Mouse (Mus musculus) kidney, embryonic 15.5 days (tissue): Measurements from ENCODE around the gene Prkar1a. TPM values are rescaled to one million over a fixed set of nuclear protein-coding genes. Genes with fewer than 3 reads are reported as not detected.
A peak's percentile ranks its signal among the peaks of the same experiment; 100 is the strongest.
"Not testable (repeated sequence)": the region's sequence is repeated elsewhere in the genome, so short reads cannot be mapped to it uniquely, and the experiment has no call there.

Experiments used
- ATAC-seq: fragments of 200-750 bp; cut with Nextera tagmentation; replicated peaks from 2 replicates; pipeline ENCODE4 v1.8.0; 2017; ENCODE audit warnings: moderate TSS enrichment; ENCODE audit not compliant: low FRiP score
- H3K27ac ChIP-seq: fragments of 300-500 bp; sonication (generic); 2 replicates; pipeline ENCODE4 v1.5.1; 2015; ENCODE audit warnings: mild to moderate bottlenecking, inconsistent platforms
- H3K27me3 ChIP-seq: fragments of 300-500 bp; sonication (generic); 2 replicates; pipeline ENCODE4 v1.6.1; 2015; ENCODE audit warnings: inconsistent platforms
- H3K36me3 ChIP-seq: fragments of 300-500 bp; sonication (generic); 2 replicates; pipeline ENCODE4 v1.6.1; 2015; ENCODE audit warnings: inconsistent platforms
- H3K4me1 ChIP-seq: fragments of 300-500 bp; sonication (generic); 2 replicates; pipeline ENCODE4 v1.6.1; 2015; ENCODE audit warnings: inconsistent platforms
- H3K4me2 ChIP-seq: fragments of 300-500 bp; sonication (generic); 2 replicates; pipeline ENCODE4 v1.6.1; 2015; ENCODE audit warnings: moderate library complexity, mild to moderate bottlenecking, inconsistent platforms
- H3K4me3 ChIP-seq: fragments of 300-500 bp; sonication (generic); replicated peaks from 2 replicates; pipeline ENCODE4 v1.5.1; 2015; ENCODE audit warnings: mild to moderate bottlenecking, inconsistent platforms
- H3K9ac ChIP-seq: fragments of 300-500 bp; sonication (generic); 2 replicates; pipeline ENCODE4 v1.6.1; 2015; ENCODE audit warnings: mild to moderate bottlenecking, inconsistent platforms
- H3K9me3 ChIP-seq: fragments of 300-500 bp; sonication (generic); replicated peaks from 2 replicates; pipeline ENCODE4 v1.6.1; 2016; ENCODE audit warnings: inconsistent platforms
- WGBS: fragments of 180-500 bp; shearing (Covaris S2); methylation state at CpG from one replicate; pipeline ENCODE4 v1.1.7; 2015; ENCODE audit warnings: mixed read lengths; 5-methylcytosine and 5-hydroxymethylcytosine counted together
- polyA plus RNA-seq: library from polyadenylated mRNA; unstranded; fragments of >200 nt; fragmentation: Nextera tagmentation; extraction: Ambion mirVana; gene quantifications from 2 replicates; pipeline ENCODE4 v1.2.1, GENCODE M21; 2015

The Prkar1a gene
- 354 and 359 TPM in 2 replicates for polyA plus RNA-seq

- Histone ChIP-seq H3K4me1 (peaks cover 40% of the 10 kb centered on the region), H3K27me3 (no peaks in the 10 kb centered on the region), H3K4me2 (peak within 1 kb of the TSS; percentile 91), H3K9ac (peak within 1 kb of the TSS; percentile 91), H3K9me3 (no peaks in the 10 kb centered on the region), H3K4me3 (peak within 1 kb of the TSS; percentile 80), H3K27ac (peak within 1 kb of the TSS; percentile 98), H3K36me3 (peaks cover 11% of the 10 kb centered on the region)
- no peak for ATAC-seq
- 24% methylated on average over 8 of the region's 8 CpGs for WGBS
These were observed at the start of gene Prkar1a for GRCm38 (mm10) chr11:109649206-109649605. Gene Prkar1a, plus strand, starts transcription at chr11:109649405.

- Histone ChIP-seq H3K4me3 (no peak overlapping the region), H3K9me3 (no peaks in the 10 kb centered on the region), H3K27me3 (no peaks in the 10 kb centered on the region), H3K9ac (no peak overlapping the region), H3K4me1 (peaks cover 27% of the 10 kb centered on the region), H3K4me2 (no peak overlapping the region), H3K27ac (no peak overlapping the region), H3K36me3 (peaks cover 12% of the 10 kb centered on the region; the same call in 1 of the 2 replicates)
- 87% methylated on average over 6 of the region's 6 CpGs for WGBS
- ATAC-seq = no peak
These were observed 41.6 kb upstream of the Prkar1a start for GRCm38 (mm10) chr11:109607600-109607999.

DNA sequence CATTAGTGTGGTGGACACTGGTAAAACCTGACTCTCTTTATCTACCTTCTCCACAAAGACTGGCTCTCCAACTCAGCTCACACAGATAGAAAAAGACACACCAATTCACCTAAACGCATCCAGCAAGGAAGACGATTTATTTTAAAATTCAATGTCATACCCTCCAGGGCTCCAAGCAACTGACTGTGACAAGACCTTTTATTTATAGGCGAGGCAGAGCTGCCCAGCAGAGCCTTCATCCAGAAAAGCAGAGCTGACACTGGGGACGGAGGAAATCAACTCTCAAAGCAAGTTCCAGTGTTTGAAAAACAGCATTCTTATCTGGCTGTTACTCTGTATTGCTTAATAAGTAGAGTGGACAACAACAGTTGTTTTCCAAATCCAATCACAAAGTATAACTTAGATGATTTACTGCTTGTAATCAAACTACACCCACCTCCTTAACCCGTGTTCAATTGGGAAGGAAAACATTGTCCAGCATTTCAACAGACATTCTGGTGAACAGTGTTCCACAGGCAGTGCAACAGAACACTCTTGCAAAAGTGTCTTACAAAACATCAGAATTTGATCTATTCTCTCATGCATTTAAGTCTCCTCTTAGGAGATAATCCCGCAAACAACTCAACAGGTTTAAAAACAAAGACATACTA is 40.1 kb upstream of the Prkar1a start:
- no peak overlapping the region for H3K27ac ChIP-seq
- H3K9me3 ChIP-seq = no peaks in the 10 kb centered on the region
- no peak overlapping the region; the same call in 1 of the 2 replicates for H3K4me2 ChIP-seq
- H3K36me3 ChIP-seq = no peaks in the 10 kb centered on the region
- WGBS = 31% methylated on average over 6 of the region's 6 CpGs
- ATAC-seq = no peak
- H3K4me1 ChIP-seq = peaks cover 28% of the 10 kb centered on the region
- H3K4me3 ChIP-seq = no peak overlapping the region
- H3K9ac ChIP-seq = 0 out of 2 replicates have a peak overlapping the region, but pooled peaks have one; percentile 16
- no peaks in the 10 kb centered on the region for H3K27me3 ChIP-seq

DNA sequence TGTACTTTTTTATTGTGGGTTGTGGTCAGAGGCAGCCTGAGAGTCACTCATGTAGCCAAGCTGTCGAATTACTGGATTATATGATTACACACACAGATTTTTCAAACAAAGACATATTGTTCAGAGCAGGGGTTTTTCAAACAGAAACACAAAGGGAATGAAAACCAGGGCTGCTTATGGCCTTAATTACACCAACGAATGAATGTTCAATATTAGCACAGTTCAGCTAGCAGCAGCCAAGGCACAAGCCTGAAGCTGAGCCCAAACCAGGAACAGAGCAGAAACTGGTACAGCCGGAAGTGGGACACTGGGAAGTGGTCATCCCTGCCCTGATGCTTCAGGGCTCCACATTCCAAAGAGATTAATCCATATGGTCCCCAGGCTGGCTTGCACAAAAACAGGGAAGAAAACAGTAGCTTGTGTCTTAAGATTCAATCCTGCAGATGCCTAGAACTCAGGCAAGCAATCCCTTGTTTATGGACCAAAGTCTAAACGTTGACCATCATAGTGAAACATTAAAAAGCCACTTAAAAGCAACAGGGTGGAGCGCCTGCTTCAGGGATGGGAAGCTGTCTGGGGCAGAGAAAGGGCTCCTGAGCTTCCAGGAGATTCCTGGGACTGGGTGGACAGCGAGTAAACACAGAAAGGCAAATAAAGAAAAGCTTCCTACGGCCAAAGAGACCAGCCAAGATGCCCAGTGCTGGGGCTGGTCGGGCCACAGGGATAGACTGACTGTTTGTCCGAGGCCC is 39.0 kb upstream of the Prkar1a start:
- Histone ChIP-seq H3K4me3 (peak overlapping the region; percentile 76), H3K9me3 (no peaks in the 10 kb centered on the region), H3K4me1 (peaks cover 28% of the 10 kb centered on the region), H3K27me3 (no peaks in the 10 kb centered on the region), H3K36me3 (no peaks in the 10 kb centered on the region), H3K4me2 (peak overlapping the region; percentile 81), H3K9ac (peak overlapping the region; percentile 77), H3K27ac (peak overlapping the region; percentile 87)
- 14% methylated on average over 9 of the region's 9 CpGs for WGBS
- 0 out of 2 replicates have a peak, but pooled peaks have one; percentile 0 for ATAC-seq

- Histone ChIP-seq H3K27ac (peak overlapping the region; percentile 87), H3K4me2 (peak overlapping the region; percentile 81), H3K27me3 (no peaks in the 10 kb centered on the region), H3K36me3 (no peaks in the 10 kb centered on the region), H3K9ac (peak overlapping the region; percentile 77), H3K4me1 (peaks cover 28% of the 10 kb centered on the region), H3K4me3 (peak overlapping the region; percentile 76), H3K9me3 (no peaks in the 10 kb centered on the region)
- WGBS = under 1% methylated on average over 26 of the region's 26 CpGs
- ATAC-seq = peak; percentile 61; the same call in 1 of the 2 replicates
These were observed 38.4 kb upstream of the Prkar1a start for GRCm38 (mm10) chr11:109610795-109611302.

DNA sequence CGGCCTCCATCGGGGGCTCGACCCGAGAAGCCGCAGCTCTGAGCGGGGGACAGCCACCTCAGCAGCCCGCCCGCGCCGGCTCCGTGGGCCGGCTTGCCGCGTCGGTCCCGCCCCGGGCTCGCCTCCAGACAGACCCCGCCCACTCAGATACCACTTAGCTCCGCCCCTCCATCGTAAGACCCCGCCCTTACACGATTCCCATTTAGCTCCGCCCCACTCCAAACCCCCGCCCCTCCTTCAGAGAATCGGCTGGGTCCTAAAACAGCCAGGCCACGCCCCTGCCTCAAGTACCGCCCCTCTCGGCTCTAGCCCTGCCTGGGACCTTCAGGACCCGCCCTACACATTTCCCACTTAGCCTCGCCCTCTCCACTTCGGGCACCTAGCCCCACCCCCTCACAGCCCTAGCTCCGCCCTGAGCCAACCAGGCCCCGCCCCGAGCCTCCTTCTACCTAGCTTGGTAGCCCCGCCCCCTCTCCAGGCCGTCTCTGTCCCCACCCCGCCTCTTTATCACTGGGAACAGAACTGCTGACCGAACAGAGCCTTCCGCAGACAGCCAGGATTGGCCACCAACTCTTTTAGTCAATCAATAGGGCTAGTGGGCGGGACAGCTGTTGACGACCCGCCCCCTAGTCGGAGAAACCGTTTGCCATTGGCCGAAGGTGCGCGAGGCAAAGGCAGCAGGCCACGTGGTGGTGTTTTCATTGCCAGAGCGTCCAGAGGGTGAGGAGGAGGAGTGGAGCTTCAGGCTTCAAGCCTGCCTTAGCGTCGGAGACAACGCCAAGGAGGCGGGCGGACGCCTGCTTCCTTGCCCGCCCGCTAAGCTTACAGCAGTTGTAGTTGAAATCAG is 37.7 kb upstream of the Prkar1a start, which contains the start of gene Wipi1:
TSS of gene Wipi1 (minus strand) at position 665 of the 847 bp plus-strand sequence.
- under 1% methylated on average over 58 of the region's 58 CpGs for WGBS
- H3K27ac ChIP-seq = peak within 1 kb of the TSS; percentile 87
- peak within 1 kb of the TSS; percentile 77 for H3K9ac ChIP-seq

GRCm38 (mm10) chr11:109612871-109613529 is 36.2 kb upstream of the Prkar1a start:
- Histone ChIP-seq H3K4me2 (no peak overlapping the region; the same call in 1 of the 2 replicates), H3K9me3 (no peaks in the 10 kb centered on the region), H3K4me1 (peaks cover 34% of the 10 kb centered on the region), H3K9ac (no peak overlapping the region), H3K27ac (no peak overlapping the region), H3K36me3 (no peaks in the 10 kb centered on the region), H3K4me3 (no peak overlapping the region), H3K27me3 (no peaks in the 10 kb centered on the region)
- no peak for ATAC-seq
- WGBS = 72% methylated on average over 7 of the region's 7 CpGs

More for the DNA sequence above, 37.7 kb upstream of the Prkar1a start, which contains the start of gene Wipi1:
- Histone ChIP-seq H3K36me3 (no peaks in the 10 kb centered on the region), H3K9me3 (no peaks in the 10 kb centered on the region), H3K4me1 (peaks cover 28% of the 10 kb centered on the region), H3K27me3 (no peaks in the 10 kb centered on the region), H3K4me2 (peak within 1 kb of the TSS; percentile 81), H3K4me3 (peak within 1 kb of the TSS; percentile 76)
- peak; percentile 96 for ATAC-seq

DNA sequence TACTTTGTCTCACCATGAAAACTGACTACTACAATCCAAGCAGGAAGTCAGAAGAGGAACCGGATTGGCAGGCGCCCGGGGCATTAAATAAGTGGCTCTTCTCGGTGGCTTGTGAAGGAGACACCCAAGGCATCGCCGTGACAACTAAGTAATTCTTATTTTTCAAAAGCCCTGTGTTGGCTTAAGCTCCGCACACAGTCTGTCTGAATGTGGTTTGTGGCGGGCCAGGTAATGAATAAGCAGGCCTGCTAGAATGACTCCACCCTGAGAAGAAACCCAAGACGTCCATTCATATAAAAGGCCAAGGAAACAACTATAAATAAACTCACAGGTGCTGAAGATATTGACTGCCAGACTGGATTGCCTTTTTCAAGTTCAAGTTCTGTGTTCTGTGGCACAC is 33.9 kb upstream of the Prkar1a start:
- Histone ChIP-seq H3K4me2 (no peak overlapping the region), H3K9ac (no peak overlapping the region), H3K4me3 (no peak overlapping the region), H3K9me3 (no peaks in the 10 kb centered on the region), H3K27ac (no peak overlapping the region), H3K36me3 (no peaks in the 10 kb centered on the region), H3K27me3 (no peaks in the 10 kb centered on the region), H3K4me1 (peaks cover 18% of the 10 kb centered on the region)
- no peak for ATAC-seq
- WGBS = 75% methylated on average over 9 of the region's 9 CpGs

- Histone ChIP-seq H3K27ac (peak overlapping the region; percentile 24; the same call in 1 of the 2 replicates), H3K4me2 (no peak overlapping the region), H3K4me1 (peaks cover 14% of the 10 kb centered on the region), H3K27me3 (no peaks in the 10 kb centered on the region), H3K9ac (no peak overlapping the region), H3K9me3 (no peaks in the 10 kb centered on the region), H3K4me3 (no peak overlapping the region), H3K36me3 (no peaks in the 10 kb centered on the region)
- 73% methylated on average over 4 of the region's 4 CpGs for WGBS
- ATAC-seq = no peak
These were observed 32.9 kb upstream of the Prkar1a start for GRCm38 (mm10) chr11:109616352-109616751.

DNA sequence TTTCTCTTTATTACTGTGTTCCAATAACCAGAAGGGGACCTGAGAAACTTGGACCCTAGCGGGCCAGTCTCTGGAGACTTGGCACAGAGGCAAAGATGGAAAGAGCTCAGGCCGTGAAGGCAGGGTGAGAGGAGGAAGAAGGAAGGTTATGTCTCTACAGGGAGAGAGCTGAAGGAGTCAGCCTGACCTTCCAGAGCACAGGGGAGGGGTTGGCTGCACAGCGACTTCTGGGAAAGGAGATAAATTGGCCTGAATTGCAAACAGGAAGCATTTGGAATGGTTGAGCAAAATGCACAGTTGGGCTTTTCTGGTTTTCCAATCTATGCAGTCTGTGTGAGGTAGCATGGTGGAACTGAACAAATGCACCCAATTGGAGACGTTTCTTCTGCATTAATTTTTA is 32.4 kb upstream of the Prkar1a start:
- Histone ChIP-seq H3K27me3 (no peaks in the 10 kb centered on the region), H3K9ac (no peak overlapping the region), H3K4me1 (peaks cover 14% of the 10 kb centered on the region), H3K4me3 (no peak overlapping the region), H3K36me3 (no peaks in the 10 kb centered on the region), H3K4me2 (no peak overlapping the region), H3K27ac (peak overlapping the region; percentile 24; the same call in 1 of the 2 replicates), H3K9me3 (no peaks in the 10 kb centered on the region)
- no peak for ATAC-seq
- WGBS = 50% methylated on average over 4 of the region's 4 CpGs

- ATAC-seq, H3K4me3 ChIP-seq, H3K27ac ChIP-seq, H3K36me3 ChIP-seq, H3K27me3 ChIP-seq, H3K4me2 ChIP-seq, H3K9me3 ChIP-seq, H3K9ac ChIP-seq: not testable (repeated sequence)
- H3K4me1 ChIP-seq = peaks cover 20% of the 10 kb centered on the region
- WGBS = 38% methylated on average over 8 of the region's 8 CpGs
These were observed 30.1 kb upstream of the Prkar1a start for GRCm38 (mm10) chr11:109619055-109619454.
